Mouse (Mus musculus) heart, adult 2 months (tissue): ENCODE data around the gene Hrh2.

Experiments
- CTCF ChIP-seq: fragments of 200-600 bp; IDR thresholded peaks from 2 replicates; pipeline ENCODE4 v1.8.1; 2022; ENCODE audit warnings: antibody characterized with exemption, mild to moderate bottlenecking, moderate library complexity
- EP300 ChIP-seq: fragments of 200-500 bp; IDR thresholded peaks from 2 replicates; pipeline ENCODE4 v1.6.1; 2011; ENCODE audit warnings: low read depth, low read length, control low read depth; ENCODE audit not compliant: insufficient read depth
- POLR2A ChIP-seq: fragments of 200-500 bp; IDR thresholded peaks from 2 replicates; pipeline ENCODE4 v1.6.1; 2011; ENCODE audit warnings: mild to moderate bottlenecking, low read depth, low read length, control low read depth; ENCODE audit not compliant: insufficient read depth

GRCm38 (mm10) chr13:54249007-54249406, 57.1 kb downstream of the Hrh2 start:
- TF ChIP-seq POLR2A: no peak
- no peak for TF ChIP-seq CTCF
- no peak for TF ChIP-seq EP300
